Mouse (Mus musculus): Measurements from ENCODE around the gene Mgat5. TPM values are rescaled to one million over a fixed set of nuclear protein-coding genes. Genes with fewer than 3 reads are reported as not detected.

Mgat5 gene
- polyA plus RNA-seq, 1 experiment from 2014 or later, result 13.8 TPM

- peak overlapping the region; percentile 46 for H3K4me2 ChIP-seq (replicated peaks)
- H3K27me3 ChIP-seq, result peaks cover 6% of the 10 kb centered on the region; the same call in 1 of the 2 replicates
- peak overlapping the region; percentile 48 for H3K9ac ChIP-seq (replicated peaks)
- H3K27ac ChIP-seq, result peak overlapping the region; percentile 87
- H3K4me3 ChIP-seq (replicated peaks), result peak overlapping the region; percentile 20
- ATAC-seq, result peak; percentile 89
- H3K36me3 ChIP-seq, result no peaks in the 10 kb centered on the region
- peaks cover 41% of the 10 kb centered on the region for H3K4me1 ChIP-seq (replicated peaks)
- H3K9me3 ChIP-seq, result no peaks in the 10 kb centered on the region
- 4% methylated on average over 17 of the region's 17 CpGs for WGBS
Observed at GRCm38 (mm10) chr1:127537204-127538038, 332.6 kb downstream of the Mgat5 start.

Measured in midbrain, embryonic 13.5 days (tissue).